Mouse (Mus musculus) ES-Bruce4 (cell line): ENCODE results near the gene Plin4. TPM values are rescaled to one million over a fixed set of nuclear protein-coding genes. Genes with fewer than 3 reads are reported as not detected.
A peak's percentile ranks its signal among the peaks of the same experiment; 100 is the strongest.

ENCODE experiments used
- H3K27ac ChIP-seq: 2 replicates; pipeline ENCODE4 v1.5.1; 2012; ENCODE audit warnings: low read length, inconsistent platforms; ENCODE audit not compliant: insufficient read depth
- H3K27me3 ChIP-seq: 2 replicates; pipeline ENCODE4 v1.6.1; 2012; ENCODE audit warnings: mild to moderate bottlenecking, low read length, inconsistent platforms; ENCODE audit not compliant: control insufficient read depth, poor library complexity, insufficient read depth, severe bottlenecking
- H3K36me3 ChIP-seq: 2 replicates; pipeline ENCODE4 v1.6.1; 2012; ENCODE audit warnings: inconsistent platforms, mild to moderate bottlenecking, low read length, moderate library complexity; ENCODE audit not compliant: control insufficient read depth, poor library complexity, insufficient read depth, severe bottlenecking
- H3K4me1 ChIP-seq: one replicate; pipeline ENCODE4 v1.8.1; 2011; ENCODE audit warnings: low read length; ENCODE audit not compliant: control insufficient read depth, insufficient read depth
- H3K4me3 ChIP-seq: 2 replicates; pipeline ENCODE4 v1.5.1; 2011; ENCODE audit warnings: low read depth, mild to moderate bottlenecking, low read length
- H3K9ac ChIP-seq: 2 replicates; pipeline ENCODE4 v1.6.1; 2012; ENCODE audit warnings: low read depth, mild to moderate bottlenecking, inconsistent platforms; ENCODE audit not compliant: poor library complexity, severe bottlenecking
- H3K9me3 ChIP-seq: replicated peaks from 2 replicates; pipeline ENCODE4 v1.6.1; 2012; ENCODE audit warnings: mild to moderate bottlenecking, low read length, inconsistent platforms; ENCODE audit not compliant: control insufficient read depth, poor library complexity, insufficient read depth, severe bottlenecking
- CTCF ChIP-seq: IDR thresholded peaks from one replicate; pipeline ENCODE4 v1.8.1; 2011; ENCODE audit warnings: low read depth, low read length
- EP300 ChIP-seq: IDR thresholded peaks from 2 replicates; pipeline ENCODE4 v1.6.1; 2011; ENCODE audit warnings: low read depth, low read length; ENCODE audit not compliant: insufficient read depth
- POLR2A ChIP-seq: IDR thresholded peaks from one replicate; pipeline ENCODE4 v1.8.1; 2011; ENCODE audit warnings: low read length; ENCODE audit not compliant: insufficient read depth
- polyA plus RNA-seq: library from polyadenylated mRNA; stranded (reverse); fragments of >200 nt; gene quantifications from 2 replicates; pipeline ENCODE4 v1.2.4, GENCODE M21; 2011; ENCODE audit warnings: low read depth; ENCODE audit not compliant: missing spikeins, insufficient read depth, insufficient read length

Gene Plin4
- polyA plus RNA-seq, 1 experiment = 0.21 TPM

DNA sequence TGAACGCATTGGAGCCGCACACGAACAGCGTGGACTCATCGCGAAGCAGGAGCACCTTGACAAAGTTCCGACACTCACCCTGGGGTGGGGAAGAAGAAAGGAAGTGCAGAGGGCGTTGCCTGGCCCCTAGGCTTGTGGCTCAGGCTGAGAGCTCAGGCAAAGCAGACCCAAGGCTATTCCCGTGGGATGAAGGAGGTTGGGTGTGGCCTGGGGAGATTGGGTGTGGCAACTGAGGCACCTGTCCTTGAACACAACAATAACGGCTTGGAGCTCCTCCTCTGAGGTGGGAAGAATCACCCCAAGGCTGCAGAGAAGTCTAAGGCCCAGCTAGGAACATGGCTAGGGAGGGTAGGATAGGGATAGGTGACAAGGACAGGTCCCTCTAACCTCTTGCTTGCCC, 21.5 kb upstream of the Plin4 start:
- Histone ChIP-seq H3K9me3 (no peaks in the 10 kb centered on the region), H3K27me3 (no peaks in the 10 kb centered on the region), H3K4me1 (no peaks in the 10 kb centered on the region), H3K27ac (no peak overlapping the region), H3K9ac (no peak overlapping the region), H3K4me3 (no peak overlapping the region), H3K36me3 (no peaks in the 10 kb centered on the region)
- TF ChIP-seq EP300 = 0 out of 2 replicates have a peak, but pooled peaks have one; percentile 16
- no peak for TF ChIP-seq CTCF

DNA sequence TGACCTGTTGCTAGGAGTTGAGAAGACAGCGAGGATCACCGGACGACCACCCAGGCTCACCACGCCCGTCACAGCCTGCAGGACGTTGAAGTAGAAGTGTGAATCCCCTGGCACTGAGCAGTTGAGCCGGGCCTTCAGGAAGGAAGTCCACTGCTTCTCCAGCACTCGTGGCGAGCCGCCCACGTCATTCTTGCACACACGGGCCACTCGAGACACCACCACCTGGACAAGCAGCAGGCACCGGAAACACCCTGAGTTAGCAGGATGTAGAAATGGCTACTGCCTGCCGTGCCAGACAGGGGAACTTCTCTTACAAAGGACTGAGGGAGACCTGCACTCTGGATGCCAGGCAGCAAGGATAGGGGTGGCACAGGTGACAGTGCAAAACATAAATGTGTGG, 18.6 kb upstream of the Plin4 start:
- Histone ChIP-seq H3K4me3 (no peak overlapping the region), H3K9me3 (no peaks in the 10 kb centered on the region), H3K4me1 (no peaks in the 10 kb centered on the region), H3K27me3 (peaks cover 4% of the 10 kb centered on the region; the same call in 1 of the 2 replicates), H3K36me3 (no peaks in the 10 kb centered on the region), H3K9ac (no peak overlapping the region), H3K27ac (no peak overlapping the region)
- no peak for TF ChIP-seq CTCF
- TF ChIP-seq EP300 = no peak
- TF ChIP-seq POLR2A = no peak

DNA sequence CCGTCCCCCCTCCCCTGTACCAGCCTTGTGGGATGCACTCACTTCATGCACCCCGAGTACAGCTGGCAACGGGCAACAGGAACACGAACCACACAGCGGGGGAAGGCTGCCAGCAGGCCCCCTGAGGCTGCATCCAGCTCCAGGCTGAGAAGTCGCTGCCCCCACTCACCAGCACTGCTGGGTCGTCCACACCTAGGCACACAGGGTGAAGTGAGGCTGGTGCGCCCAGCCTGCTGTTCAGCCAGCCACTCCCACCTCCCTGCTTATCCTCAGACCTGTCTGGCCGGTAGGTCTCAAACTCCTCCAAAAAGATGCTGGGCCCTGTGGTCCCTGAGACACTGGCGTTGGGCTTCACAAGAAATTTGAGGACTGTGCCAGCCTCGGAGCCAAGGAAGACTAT, 16.6 kb upstream of the Plin4 start:
- Histone ChIP-seq H3K4me1 (no peaks in the 10 kb centered on the region), H3K9ac (no peak overlapping the region), H3K27ac (no peak overlapping the region), H3K36me3 (no peaks in the 10 kb centered on the region), H3K27me3 (peaks cover 4% of the 10 kb centered on the region; the same call in 1 of the 2 replicates), H3K4me3 (no peak overlapping the region), H3K9me3 (no peaks in the 10 kb centered on the region)
- no peak for TF ChIP-seq CTCF
- TF ChIP-seq POLR2A = no peak
- no peak for TF ChIP-seq EP300

DNA sequence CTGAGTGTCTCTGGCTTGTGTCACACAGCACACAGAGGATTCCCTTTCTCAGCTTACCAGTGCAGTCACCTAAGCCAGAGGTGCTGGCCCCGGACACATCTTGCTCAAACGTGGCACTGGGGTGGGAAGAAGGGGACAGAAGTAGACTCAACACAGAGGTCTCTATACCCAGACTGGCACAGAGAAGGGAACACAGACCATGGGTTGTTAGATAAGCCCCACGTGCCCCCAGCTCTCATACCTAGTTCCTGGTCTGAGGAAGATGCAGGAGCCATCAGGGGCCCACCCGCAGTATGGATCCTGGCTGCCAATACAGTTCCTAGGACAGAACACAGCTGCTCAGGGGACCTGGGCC, 15.7 kb upstream of the Plin4 start:
- Histone ChIP-seq H3K27me3 (peaks cover 4% of the 10 kb centered on the region; the same call in 1 of the 2 replicates), H3K4me3 (no peak overlapping the region), H3K4me1 (no peaks in the 10 kb centered on the region), H3K9me3 (no peaks in the 10 kb centered on the region), H3K9ac (no peak overlapping the region), H3K27ac (no peak overlapping the region), H3K36me3 (no peaks in the 10 kb centered on the region)
- TF ChIP-seq EP300 (no peak), CTCF (no peak), POLR2A (no peak)

DNA sequence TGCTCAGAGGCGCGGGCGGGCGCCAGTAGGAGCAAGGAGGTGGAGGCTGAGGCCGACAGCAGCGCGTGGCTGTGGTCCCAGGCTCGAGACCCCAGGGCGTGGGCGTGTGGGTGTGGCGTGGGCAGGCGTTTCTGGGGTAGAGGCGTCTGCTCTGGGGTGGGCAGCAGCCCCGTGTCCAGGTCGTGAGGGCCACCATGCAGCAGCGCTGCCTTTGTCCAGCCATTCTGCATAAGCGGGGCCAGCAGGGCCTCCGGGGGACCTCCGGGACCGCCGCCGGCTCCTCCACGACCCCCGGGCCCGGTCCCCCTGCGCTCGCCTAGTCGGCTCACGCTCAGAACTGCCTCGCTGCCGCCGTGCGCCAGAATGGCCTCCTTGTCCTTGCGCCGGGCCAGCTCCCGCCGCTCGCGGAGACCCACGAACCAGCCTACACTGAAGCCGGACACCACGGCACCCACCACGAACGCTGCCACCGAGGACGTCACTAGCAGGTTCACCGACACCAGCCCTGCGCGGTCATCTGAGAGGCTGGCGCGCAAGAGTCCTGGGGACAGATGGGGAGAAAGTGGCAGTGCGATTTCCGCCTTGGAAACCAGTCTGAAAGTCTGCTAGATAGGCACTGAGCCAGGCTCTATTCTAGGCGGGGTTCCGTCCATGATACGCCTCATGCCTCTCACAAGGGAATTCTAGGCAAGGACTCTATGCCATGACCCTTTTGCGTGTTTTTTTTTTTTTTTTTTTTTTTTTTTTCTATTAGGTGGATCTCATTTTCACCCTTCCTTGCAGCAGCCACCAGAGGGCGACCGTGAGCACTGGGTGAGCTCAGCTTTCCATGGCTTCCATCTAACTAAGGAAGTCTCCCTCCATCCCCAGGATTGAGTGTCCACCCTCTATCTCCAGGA, 15.0 kb upstream of the Plin4 start:
- H3K4me1 ChIP-seq = no peaks in the 10 kb centered on the region
- H3K9ac ChIP-seq = peak overlapping the region; percentile 21
- H3K36me3 ChIP-seq = no peaks in the 10 kb centered on the region
- H3K4me3 ChIP-seq = peak overlapping the region; percentile 55
- TF ChIP-seq POLR2A = no peak
- peak; percentile 79 for TF ChIP-seq CTCF
- no peaks in the 10 kb centered on the region for H3K9me3 ChIP-seq
- no peak overlapping the region for H3K27ac ChIP-seq
- H3K27me3 ChIP-seq = peaks cover 4% of the 10 kb centered on the region; the same call in 1 of the 2 replicates

DNA sequence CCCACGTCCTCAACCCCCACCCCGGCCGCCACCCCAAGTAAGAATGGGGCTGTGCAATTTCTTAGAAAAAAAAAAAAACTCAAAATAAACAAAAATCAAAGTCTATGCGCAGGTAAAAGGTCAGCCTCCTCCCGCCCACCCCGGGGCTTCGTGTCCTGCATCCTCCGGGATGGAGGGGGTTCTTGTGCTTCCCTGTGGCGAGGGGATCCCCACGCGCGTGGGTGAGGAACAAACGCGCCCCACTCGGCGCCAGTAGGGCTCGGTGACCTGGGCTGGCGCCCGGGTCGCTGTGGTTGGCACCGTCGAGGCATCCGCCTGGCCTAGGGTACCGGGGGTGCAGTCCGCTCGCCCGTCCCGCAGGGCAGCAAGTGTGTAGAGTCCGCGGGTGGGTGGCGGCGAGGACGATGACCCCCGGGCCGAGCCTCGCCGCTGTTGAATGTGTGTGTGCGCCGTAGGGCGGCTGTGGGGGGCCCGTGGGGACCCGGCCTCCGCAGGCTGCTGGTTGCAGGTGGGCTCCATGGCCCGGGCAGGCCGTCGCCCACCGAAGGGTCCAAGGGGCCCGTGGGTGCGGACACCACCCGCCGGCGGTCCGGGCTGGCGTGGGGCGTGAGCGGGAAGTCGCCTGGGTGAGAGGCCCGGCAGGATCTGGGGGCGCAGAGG, 14.2 kb upstream of the Plin4 start:
- Histone ChIP-seq H3K4me3 (peak overlapping the region; percentile 55), H3K9ac (peak overlapping the region; percentile 21), H3K36me3 (no peaks in the 10 kb centered on the region), H3K27me3 (peaks cover 4% of the 10 kb centered on the region; the same call in 1 of the 2 replicates), H3K9me3 (no peaks in the 10 kb centered on the region), H3K27ac (no peak overlapping the region), H3K4me1 (no peaks in the 10 kb centered on the region)
- TF ChIP-seq EP300 (no peak), POLR2A (no peak), CTCF (no peak)
